Mouse (Mus musculus) cerebellum, postnatal 10 days (tissue): ENCODE measurements around the gene Kmt5a.

Source experiments
- DNase-seq, 2 experiments: peaks; one replicate each; pipeline ENCODE4 v3.0.0; 2021; ENCODE audit warnings: mixed read lengths in 2 of 2

The Kmt5a gene

DNA sequence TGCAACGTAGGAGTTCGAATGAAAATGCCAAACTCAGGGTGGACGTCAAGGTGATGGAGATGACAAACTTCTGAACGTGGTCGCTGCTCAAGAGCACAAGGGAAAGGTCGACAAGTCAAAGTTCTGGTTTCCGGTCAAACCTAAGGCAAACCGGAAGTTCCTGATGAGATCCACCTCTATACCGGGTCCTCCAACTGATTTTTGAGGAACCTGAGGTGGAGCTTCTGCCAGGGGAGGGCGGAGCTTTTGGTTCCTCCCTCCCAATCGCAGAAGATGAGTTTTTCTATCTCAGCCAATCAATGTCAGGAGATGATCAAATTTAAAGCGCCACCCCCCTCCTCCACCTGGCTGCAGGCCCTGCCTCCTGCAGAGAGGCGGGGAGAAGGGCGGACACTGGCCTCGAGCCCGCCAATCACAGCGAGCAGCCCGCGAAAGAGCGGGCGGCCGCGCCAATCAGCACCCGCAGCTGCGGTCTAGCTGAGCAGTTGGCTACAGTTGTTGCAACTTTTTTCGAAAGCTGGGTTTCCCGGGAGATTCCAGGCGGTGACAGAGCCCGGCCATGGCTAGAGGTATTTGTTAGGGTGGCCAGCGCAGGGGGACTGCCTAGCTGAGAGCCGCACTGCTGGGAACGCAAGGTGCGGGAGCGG is at the start of gene Kmt5a:
Gene Kmt5a (plus strand): TSS at position 484 of the 647 bp plus-strand sequence.
- peak; percentile 98 for DNase-seq

DNA sequence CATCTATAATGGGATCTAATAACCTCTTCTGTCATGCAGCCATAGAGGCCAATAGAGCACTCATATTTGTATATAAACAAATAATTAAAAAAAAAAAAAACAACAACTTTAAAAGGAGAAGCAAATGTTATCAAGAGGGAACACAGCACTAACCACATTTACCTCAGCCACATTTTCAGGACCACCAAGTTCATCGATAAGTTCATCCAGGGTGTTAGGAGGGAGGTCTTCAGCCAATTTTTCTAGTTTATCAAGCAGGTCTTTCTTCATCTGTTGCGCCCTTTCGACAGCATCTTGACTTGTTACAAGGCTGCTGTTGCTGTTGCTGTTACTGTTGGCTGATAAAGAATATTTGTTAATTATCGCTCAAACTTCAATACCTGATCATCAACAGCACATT is 47.3 kb upstream of the Kmt5a start:
- no peak for DNase-seq

DNA sequence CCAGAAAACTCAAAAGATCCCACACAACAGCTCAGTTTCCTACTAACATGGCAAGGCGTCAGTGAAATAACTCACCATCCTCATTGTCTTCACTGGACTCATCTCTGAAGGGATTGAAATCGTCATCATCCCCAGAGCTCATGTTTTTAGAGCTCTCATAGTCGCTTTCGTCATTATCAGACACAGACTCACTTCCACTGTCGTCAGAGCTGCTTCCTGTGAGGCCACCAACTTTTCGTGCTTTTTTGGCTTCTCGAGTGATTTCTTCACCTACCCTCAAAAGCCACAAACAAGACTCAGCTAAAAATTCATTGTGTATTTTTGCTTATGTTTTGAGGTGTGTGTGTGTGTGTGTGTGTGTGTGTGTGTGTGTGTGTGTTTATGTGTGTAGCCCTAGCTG is 46.0 kb upstream of the Kmt5a start:
- DNase-seq = no peak

DNA sequence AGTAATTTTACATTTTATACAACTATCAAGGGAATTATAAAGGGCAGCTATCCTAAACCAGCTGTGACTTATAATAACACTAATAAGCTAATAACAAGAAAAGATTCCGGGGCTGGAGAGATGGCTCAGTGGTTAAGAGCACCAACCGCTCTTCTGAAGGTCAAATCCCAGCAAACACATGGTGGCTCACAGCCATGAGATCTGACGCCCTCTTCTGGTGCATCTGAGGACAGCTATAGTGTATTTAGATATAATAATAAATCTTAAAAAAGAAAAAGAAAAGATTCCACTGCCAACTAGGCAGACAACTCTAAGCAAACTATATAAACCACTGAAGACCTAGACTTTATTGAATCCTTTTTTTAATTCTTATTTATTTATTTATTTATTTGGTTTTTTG is 28.9 kb upstream of the Kmt5a start:
- DNase-seq = peak in 1 of 2 experiments; percentile 17

- no peak for DNase-seq
These were observed 27.6 kb upstream of the Kmt5a start for GRCm38 (mm10) chr5:124412163-124412562.

DNA sequence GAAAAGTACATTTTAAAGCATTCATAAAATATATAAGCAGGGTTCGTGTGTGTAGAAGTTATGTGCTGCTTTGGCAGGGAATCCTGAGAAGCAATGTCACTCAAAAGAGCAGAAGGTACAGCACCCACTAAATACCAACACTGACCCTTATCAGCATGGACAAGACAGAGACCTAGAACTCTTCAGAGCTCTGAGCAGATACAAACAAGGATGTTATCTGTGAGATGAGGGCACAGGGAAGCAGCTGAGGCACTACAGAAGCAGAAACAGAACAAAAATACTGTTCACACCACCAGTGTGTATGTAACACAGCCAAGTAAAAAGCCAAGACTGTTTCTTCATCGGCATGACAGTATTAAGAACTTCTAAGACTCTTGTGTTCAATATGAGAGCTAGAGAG is 20.8 kb upstream of the Kmt5a start:
- no peak for DNase-seq

GRCm38 (mm10) chr5:124421786-124422185 is 17.9 kb upstream of the Kmt5a start:
- DNase-seq = no peak

- DNase-seq = peak in 1 of 2 experiments; percentile 31
These were observed 15.5 kb upstream of the Kmt5a start for GRCm38 (mm10) chr5:124424200-124424722.

- DNase-seq = no peak
These were observed 14.9 kb upstream of the Kmt5a start for GRCm38 (mm10) chr5:124424723-124425411.

DNA sequence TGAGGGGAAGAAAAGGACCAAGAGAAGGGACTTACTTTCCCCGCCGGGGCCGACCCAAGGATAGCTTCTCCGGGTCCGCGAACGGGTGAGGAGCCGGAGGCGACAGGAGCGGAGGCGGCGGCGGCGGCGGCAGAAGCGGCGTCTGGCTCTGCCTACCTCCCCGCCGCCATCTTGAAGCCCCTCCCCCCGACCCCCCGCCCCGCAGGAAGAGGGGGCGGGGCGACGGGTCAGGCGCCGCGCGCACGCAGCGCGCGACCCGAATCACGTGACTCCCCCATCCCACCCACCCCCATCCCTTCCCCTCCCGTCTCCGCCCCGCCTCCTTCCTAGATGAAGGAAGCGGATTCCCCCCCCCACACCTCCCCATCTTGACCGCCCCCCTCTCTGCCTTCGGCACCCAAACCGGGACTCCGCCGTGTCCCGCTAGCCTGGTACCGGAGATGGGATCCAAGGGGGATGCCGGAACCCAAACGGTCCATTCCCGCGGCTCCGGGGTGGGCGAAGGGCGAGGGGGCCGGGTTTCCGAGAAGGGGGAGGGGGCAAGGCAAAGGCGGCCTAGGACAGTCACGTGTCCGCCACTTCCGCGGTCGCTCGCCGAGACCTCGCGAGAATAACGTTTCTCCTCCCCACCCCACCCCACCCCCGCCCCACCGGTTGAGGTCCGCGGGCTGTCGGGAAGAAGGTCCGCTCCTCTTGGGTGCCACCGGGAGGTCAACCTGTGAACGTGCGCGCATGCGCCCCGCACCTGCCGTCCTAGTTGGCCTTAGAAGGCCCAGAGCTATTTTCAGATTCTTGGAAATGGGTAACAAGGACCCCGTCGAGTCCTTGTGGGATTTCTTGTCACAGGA is 14.1 kb upstream of the Kmt5a start, which contains the start of gene Sbno1:
Gene Sbno1 (minus strand): TSS at position 590 of the 848 bp plus-strand sequence.
- peak; percentile 97 for DNase-seq

- DNase-seq = no peak
These were observed 13.2 kb upstream of the Kmt5a start for GRCm38 (mm10) chr5:124426475-124427071.

DNA sequence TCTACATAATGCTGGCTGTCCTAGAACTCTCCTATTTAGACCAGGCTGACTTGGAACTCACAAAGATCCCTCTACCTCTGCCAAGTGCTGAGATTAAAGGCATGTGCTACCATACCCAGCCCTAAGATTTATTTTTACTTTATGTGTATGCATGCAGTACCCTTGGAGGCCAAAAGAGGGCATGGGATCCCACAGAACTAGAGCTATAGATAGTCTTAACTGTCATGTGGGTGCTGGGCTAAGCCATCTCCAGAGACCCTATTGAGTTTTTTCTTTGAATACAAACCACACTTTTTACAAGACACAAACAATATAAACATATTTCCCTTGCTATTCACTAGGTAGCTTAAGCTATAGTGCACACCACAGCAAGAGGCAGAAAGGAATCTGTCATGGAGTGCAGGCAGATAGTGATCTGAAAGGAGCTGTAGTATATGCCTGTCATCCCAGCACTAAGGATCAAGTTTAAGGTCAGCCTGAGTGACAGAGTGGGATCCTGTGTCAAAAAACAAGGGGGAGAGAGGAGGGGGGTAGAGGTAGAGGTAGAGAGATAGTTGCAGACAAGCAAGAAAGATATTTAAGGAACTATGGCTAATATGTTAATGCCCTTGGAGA is 7.2 kb upstream of the Kmt5a start:
- peak; percentile 83 to 85 for DNase-seq

- DNase-seq = no peak
These were observed 6.7 kb upstream of the Kmt5a start for GRCm38 (mm10) chr5:124433048-124433447.

- DNase-seq = no peak
These were observed 1.5 kb upstream of the Kmt5a start for GRCm38 (mm10) chr5:124438229-124438628.

- no peak for DNase-seq
These were observed 984 bp upstream of the Kmt5a start for GRCm38 (mm10) chr5:124438746-124439145.

DNA sequence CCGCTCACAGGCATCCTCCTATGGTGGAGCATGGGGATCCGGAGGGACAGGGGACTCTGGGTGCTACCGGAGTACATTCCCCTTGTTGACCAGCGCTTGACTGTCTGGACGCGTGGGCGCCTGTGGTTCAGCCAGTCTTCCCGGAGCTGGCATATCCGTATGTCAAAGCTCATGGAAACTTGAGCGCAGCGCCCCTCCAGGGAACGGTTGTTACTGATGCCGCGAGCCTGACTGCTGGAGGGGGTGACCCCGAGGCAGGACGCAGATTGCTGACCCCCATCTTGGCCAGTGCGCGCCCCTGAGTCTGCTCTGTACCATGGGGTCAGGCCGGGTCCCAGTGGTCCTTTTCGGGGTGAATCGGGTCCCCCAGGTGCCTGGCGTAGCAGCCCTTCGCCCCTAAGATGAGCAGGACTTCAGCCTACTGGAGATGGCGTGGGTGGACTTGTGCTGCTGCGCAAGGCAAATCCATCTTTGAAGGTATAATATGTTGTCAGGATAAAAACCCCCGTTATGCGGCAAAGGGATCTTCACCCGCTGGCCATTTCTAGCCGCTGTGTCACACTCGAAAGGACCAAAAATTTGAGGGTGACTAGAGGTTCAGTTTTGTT is 468 bp downstream of the Kmt5a start:
- DNase-seq = peak; percentile 78 to 82

DNA sequence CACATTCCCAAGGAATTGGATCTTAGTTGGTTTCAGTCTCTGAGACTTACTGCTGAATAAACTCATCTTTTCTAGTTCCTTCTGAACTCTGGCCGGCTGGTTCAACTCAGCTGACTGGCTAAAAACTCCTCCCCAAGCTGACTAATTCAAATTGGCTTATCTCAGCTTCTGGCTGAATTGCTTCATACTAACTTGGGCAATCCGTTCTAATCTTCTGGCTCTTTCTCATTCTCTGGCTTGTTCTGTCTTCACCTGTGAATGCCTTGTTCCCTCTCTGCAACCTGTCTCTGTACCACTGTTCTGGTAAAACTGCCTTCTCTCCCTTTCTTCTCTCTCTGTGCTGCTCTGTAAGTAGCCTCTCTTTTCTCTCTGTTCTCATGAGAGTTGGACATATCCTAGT is 2.9 kb downstream of the Kmt5a start:
- no peak for DNase-seq

DNA sequence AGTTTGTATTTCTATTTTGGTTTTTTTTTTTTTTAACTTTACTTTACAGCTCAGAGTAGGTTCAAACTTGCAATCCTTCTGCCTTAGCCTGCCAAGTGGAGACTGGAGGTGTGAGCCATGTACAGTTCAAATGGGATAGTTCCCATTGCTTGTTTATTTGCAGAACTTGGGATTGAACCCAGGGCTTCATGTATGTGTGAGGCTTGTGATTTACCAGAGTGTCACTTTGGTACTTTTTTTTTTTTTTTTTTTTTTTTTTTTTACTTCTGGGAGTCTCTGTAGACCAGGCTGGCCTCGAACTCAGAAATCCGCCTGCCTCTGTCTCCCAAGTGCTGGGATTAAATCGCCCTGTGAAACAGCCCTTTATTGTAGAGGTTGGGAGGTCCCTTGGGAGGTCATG is 4.5 kb downstream of the Kmt5a start:
- no peak for DNase-seq

DNA sequence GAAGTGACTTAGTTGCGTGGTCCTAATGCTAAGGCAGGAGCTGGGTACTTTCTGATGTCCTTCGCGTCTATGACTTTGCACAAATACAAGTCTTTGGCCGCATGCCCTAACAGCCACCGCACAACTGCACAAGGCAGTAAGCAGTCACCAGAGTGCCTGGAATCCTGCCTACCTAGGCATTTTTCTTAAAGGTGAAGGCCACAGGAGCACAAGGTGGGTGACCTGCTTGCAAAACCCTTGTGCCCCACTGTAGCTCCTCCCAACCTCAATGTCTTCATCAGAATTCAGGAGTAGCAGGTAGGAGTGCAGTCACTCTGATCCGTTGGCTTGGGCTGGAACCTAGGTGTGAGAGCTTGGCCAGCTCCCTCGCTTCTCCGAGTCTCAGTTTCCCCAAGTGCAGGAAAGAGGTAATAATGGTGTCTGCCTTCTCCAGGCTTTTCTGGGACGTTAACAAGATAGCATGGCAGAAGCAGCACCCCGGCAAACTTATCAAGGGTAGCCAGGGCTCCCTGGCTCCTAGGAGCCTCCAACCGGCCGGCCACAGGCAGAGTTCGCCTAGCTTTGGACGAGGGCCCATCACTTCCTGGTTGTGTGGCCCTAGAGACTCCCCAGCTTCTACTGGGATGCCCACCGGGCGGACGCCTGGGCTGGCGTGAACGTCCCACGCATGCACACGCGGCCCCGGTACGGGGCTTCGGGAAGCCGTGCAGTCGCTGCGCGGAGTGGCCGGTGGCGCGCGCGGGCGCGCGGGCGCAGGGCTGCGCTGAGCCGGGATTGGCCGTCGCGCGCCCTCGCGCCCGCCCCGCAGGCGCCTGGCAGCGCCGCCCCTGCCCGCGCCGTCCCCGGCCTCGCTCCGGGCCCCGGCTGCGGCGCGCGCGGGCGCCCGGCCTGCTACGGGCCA is 5.2 kb downstream of the Kmt5a start:
- peak; percentile 86 to 90 for DNase-seq

DNA sequence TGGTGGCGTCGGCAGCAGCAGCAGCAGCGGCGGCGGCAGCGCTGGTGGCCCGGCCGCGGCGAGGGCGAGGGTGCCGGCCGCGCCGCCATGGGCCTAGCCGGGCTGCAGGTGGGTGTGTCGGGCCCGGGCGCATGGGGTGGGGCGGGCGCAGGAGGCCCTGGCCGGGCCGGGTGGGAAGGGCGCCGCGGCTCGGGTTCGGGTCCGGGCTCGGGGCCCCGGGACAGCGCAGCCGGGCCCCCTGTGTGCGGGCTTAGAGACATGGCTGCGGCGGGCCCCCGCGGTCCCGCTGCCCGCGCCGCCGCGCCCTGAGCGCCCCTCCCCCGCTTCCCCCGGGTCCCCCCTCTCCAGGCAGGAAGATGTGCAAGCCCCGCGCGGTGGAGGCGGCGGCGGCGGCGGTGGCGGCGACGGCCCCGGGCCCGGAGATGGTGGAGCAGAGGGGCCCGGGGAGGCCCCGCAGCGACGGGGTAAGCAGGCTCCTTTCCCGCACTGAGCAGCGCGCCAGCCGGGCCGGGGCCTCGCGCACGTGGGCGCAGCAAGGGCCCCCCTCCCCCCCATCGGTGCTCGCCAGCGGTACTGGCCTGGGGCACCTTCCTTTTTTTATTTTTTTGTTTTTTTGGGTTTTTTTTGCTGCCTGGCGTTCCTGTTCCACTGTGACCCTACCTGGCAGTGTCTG is 6.0 kb downstream of the Kmt5a start:
- peak; percentile 57 to 65 for DNase-seq
